In the genomic region with DNA sequence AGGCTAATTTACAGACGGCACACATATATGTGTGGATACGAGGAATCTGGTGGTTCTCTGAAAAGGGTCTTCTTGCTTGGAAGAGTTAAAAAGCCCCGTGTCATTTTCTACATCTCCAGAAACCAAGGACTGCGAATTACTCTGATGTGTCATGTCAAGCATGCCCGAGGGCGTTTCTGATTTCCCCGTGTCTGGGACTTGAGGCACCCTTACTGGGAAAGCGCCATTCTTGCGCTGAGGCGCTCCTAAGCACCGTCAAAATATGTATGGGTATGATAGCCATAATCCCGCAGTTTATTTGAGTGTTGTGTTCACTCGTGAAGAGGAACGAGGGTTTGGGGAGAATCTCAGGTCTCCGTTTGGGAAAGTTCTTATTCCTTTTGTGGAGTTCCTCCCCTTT, we compare ENCODE assay signal across 7 mouse cellular contexts. TPM values are rescaled to one million over a fixed set of nuclear protein-coding genes. Genes with fewer than 3 reads are reported as not detected.
DNase-seq lines count a peak whose midpoint lies in the region; ATAC-seq lines count a peak whose summit lies in the region.

No protein-coding gene starts in this region.

- ATAC-seq in forebrain, embryonic 13.5 days, result peak; percentile 36
- ATAC-seq in limb, embryonic 11.5 days (ENCODE audit: insufficient number of reproducible peaks, low FRiP score, low TSS enrichment, low read depth), result peak; percentile 15; the same call in 1 of the 2 replicates
- peak; percentile 26; the same call in 1 of the 2 replicates for ATAC-seq in midbrain, embryonic 14.5 days (ENCODE audit: low FRiP score, low TSS enrichment)

- H3K4me3 ChIP-seq in forebrain, embryonic 13.5 days, result peak overlapping the region; percentile 89
- H3K4me3 ChIP-seq in limb, embryonic 11.5 days (ENCODE audit: low read depth, low read length), result peak overlapping the region; percentile 68
- H3K4me3 ChIP-seq in midbrain, embryonic 14.5 days (replicated peaks; ENCODE audit: low read depth, low read length), result peak overlapping the region; percentile 88

- 8% methylated on average over 15 of the region's 15 CpGs for WGBS in forebrain, embryonic 13.5 days
- WGBS in limb, embryonic 11.5 days, result 8% methylated on average over 15 of the region's 15 CpGs
- WGBS in midbrain, embryonic 14.5 days, result 8% methylated on average over 15 of the region's 15 CpGs

- H3K4me2 ChIP-seq in forebrain, embryonic 13.5 days, result peak overlapping the region; percentile 77
- peak overlapping the region; percentile 57 for H3K4me2 ChIP-seq in limb, embryonic 11.5 days (ENCODE audit: low read depth, severe bottlenecking)
- H3K4me2 ChIP-seq in midbrain, embryonic 14.5 days (ENCODE audit: low read length), result peak overlapping the region; percentile 70

- no peaks in the 10 kb centered on the region for H3K27me3 ChIP-seq in forebrain, embryonic 13.5 days
- no peaks in the 10 kb centered on the region for H3K27me3 ChIP-seq in limb, embryonic 11.5 days (ENCODE audit: control insufficient read depth, insufficient read depth, low read length)
- H3K27me3 ChIP-seq in midbrain, embryonic 14.5 days (ENCODE audit: control insufficient read depth, insufficient read depth, low read length), result no peaks in the 10 kb centered on the region

- no peaks in the 10 kb centered on the region for H3K9me3 ChIP-seq in forebrain, embryonic 13.5 days (replicated peaks)
- no peaks in the 10 kb centered on the region for H3K9me3 ChIP-seq in limb, embryonic 11.5 days (ENCODE audit: control insufficient read depth, low read length)
- no peaks in the 10 kb centered on the region for H3K9me3 ChIP-seq in midbrain, embryonic 14.5 days (ENCODE audit: control insufficient read depth, low read length)

- no peak overlapping the region for H3K27ac ChIP-seq in forebrain, embryonic 13.5 days
- no peak overlapping the region for H3K27ac ChIP-seq in limb, embryonic 11.5 days (replicated peaks; ENCODE audit: low read depth, low read length)
- H3K27ac ChIP-seq in midbrain, embryonic 14.5 days (replicated peaks; ENCODE audit: low read depth, low read length), result no peak overlapping the region

- H3K4me1 ChIP-seq in forebrain, embryonic 13.5 days, result peaks cover 28% of the 10 kb centered on the region
- no peaks in the 10 kb centered on the region; the same call in 1 of the 2 replicates for H3K4me1 ChIP-seq in limb, embryonic 11.5 days (ENCODE audit: control insufficient read depth, insufficient read depth, low read length)
- H3K4me1 ChIP-seq in midbrain, embryonic 14.5 days (ENCODE audit: control insufficient read depth, insufficient read depth, low read length), result peaks cover 16% of the 10 kb centered on the region

- H3K9ac ChIP-seq in forebrain, embryonic 13.5 days, result peak overlapping the region; percentile 85
- H3K9ac ChIP-seq in limb, embryonic 11.5 days (ENCODE audit: low read length), result peak overlapping the region; percentile 66
- peak overlapping the region; percentile 55; the same call in 1 of the 2 replicates for H3K9ac ChIP-seq in midbrain, embryonic 14.5 days (replicated peaks; ENCODE audit: low read length)

- peak; percentile 12 for DNase-seq in ovary, postnatal 14 days (ENCODE audit: low spot score)
- DNase-seq in ovary, adult 18-20 months (ENCODE audit: low spot score), result no peak
- DNase-seq in c-Kit-negative CD71-positive TER-119-positive erythroid progenitor cells, embryonic 14.5 days (ENCODE audit: low read depth, low spot score), result peak; percentile 47
- DNase-seq in limb, embryonic 11.5 days (ENCODE audit: low spot score), result no peak
- DNase-seq in midbrain, embryonic 14.5 days, result peak; percentile 51
- no peak for DNase-seq in yolk sac, embryonic 10.5 days (ENCODE audit: low spot score)

- H3K36me3 ChIP-seq in forebrain, embryonic 13.5 days (ENCODE audit: poor library complexity, severe bottlenecking), result no peaks in the 10 kb centered on the region
- no peaks in the 10 kb centered on the region; the same call in 1 of the 2 replicates for H3K36me3 ChIP-seq in limb, embryonic 11.5 days (ENCODE audit: control insufficient read depth, insufficient read depth, low read length)
- no peaks in the 10 kb centered on the region for H3K36me3 ChIP-seq in midbrain, embryonic 14.5 days (ENCODE audit: control insufficient read depth, insufficient read depth, low read length)

RNA-seq across cellular contexts. Expression of gene Lrrc51, which starts 0.4 kb away (rescaled TPM):
- 8.0 and 11.7 TPM in 2 replicates for polyA plus RNA-seq in forebrain, embryonic 13.5 days (2015; fragmentation: Nextera tagmentation; extraction: Ambion mirVana)
- 13.2 TPM in 2 replicates for polyA plus RNA-seq in limb, embryonic 11.5 days (2014; fragmentation: Nextera tagmentation; extraction: Ambion mirVana)
- polyA plus RNA-seq in midbrain, embryonic 14.5 days (2014; fragmentation: Nextera tagmentation; extraction: Ambion mirVana), result 7.4 and 10.7 TPM in 2 replicates

RNA-seq across cellular contexts. Expression of gene Numa1, which starts 0.6 kb away (rescaled TPM):
- 66.2 and 71.7 TPM in 2 replicates for polyA plus RNA-seq in forebrain, embryonic 13.5 days (2015; fragmentation: Nextera tagmentation; extraction: Ambion mirVana)
- polyA plus RNA-seq in limb, embryonic 11.5 days (2014; fragmentation: Nextera tagmentation; extraction: Ambion mirVana), result 130 and 140 TPM in 2 replicates
- 50.1 and 73.6 TPM in 2 replicates for polyA plus RNA-seq in midbrain, embryonic 14.5 days (2014; fragmentation: Nextera tagmentation; extraction: Ambion mirVana)

RNA-seq across cellular contexts. Expression of gene Tomt, which starts 27.1 kb away (rescaled TPM):
- 0.57 and 0.59 TPM in 2 replicates for polyA plus RNA-seq in forebrain, embryonic 13.5 days (2015; fragmentation: Nextera tagmentation; extraction: Ambion mirVana)
- 0.40 and 0.78 TPM in 2 replicates for polyA plus RNA-seq in limb, embryonic 11.5 days (2014; fragmentation: Nextera tagmentation; extraction: Ambion mirVana)
- 0.27 and 0.33 TPM in 2 replicates for polyA plus RNA-seq in midbrain, embryonic 14.5 days (2014; fragmentation: Nextera tagmentation; extraction: Ambion mirVana)

RNA-seq across cellular contexts. Expression of gene Lamtor1, which starts 27.6 kb away (rescaled TPM):
- 152 and 158 TPM in 2 replicates for polyA plus RNA-seq in forebrain, embryonic 13.5 days (2015; fragmentation: Nextera tagmentation; extraction: Ambion mirVana)
- polyA plus RNA-seq in limb, embryonic 11.5 days (2014; fragmentation: Nextera tagmentation; extraction: Ambion mirVana), result 139 and 150 TPM in 2 replicates
- 139 and 150 TPM in 2 replicates for polyA plus RNA-seq in midbrain, embryonic 14.5 days (2014; fragmentation: Nextera tagmentation; extraction: Ambion mirVana)

Comparison
In these comparisons a context has a peak if more than half of its experiments do, and no peak if none do; other contexts are left out.
1. DNase-seq: peak in ovary, postnatal 14 days (single experiment), c-Kit-negative CD71-positive TER-119-positive erythroid progenitor cells, embryonic 14.5 days (single experiment) and midbrain, embryonic 14.5 days (single experiment); none in ovary, adult 18-20 months (single experiment), limb, embryonic 11.5 days (single experiment) and yolk sac, embryonic 10.5 days (single experiment).
2. Peak in every context shown above with its lines, with median percentiles within 50 percentile points of each other: ATAC-seq, H3K4me2 ChIP-seq, H3K4me3 ChIP-seq and H3K9ac ChIP-seq.